Mouse (Mus musculus): Measurements from ENCODE around the gene Wfdc11. TPM values are rescaled to one million over a fixed set of nuclear protein-coding genes. Genes with fewer than 3 reads are reported as not detected.
"Not testable (repeated sequence)": the region's sequence is repeated elsewhere in the genome, so short reads cannot be mapped to it uniquely, and the experiment has no call there.

Wfdc11 gene
- polyA plus RNA-seq, 1 experiment from 2014 or later = not detected

DNA sequence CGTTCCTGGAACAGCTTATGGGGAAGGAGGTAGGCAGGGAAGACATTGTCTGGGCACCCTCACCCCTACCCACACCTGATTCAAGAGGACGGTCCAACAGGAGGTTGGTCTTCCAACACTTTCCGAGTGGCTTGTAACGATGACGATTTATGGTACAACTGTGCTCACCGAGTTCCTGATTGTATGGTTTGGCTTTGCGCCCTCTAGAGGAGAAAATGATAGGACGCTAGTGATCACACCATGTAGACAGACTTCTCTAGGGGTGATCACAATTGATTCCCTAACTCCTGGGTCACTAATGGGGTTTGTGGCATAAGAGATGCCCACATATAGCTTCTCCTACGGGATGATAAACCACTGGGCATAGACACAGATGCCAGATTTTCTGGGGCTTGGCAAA lies 38.6 kb downstream of the Wfdc11 start:
- ATAC-seq (ENCODE audit: insufficient number of reproducible peaks, insufficient read depth, low FRiP score, low TSS enrichment) = no peak
- Histone ChIP-seq H3K9me3 (no peaks in the 10 kb centered on the region), H3K4me1 (no peaks in the 10 kb centered on the region), H3K4me3 (no peak overlapping the region), H3K27ac (no peak overlapping the region), H3K4me2 (replicated peaks) (no peak overlapping the region), H3K9ac (no peak overlapping the region), H3K36me3 (no peaks in the 10 kb centered on the region), H3K27me3 (no peaks in the 10 kb centered on the region)
- WGBS = 79% methylated on average over 9 of the region's 9 CpGs

DNA sequence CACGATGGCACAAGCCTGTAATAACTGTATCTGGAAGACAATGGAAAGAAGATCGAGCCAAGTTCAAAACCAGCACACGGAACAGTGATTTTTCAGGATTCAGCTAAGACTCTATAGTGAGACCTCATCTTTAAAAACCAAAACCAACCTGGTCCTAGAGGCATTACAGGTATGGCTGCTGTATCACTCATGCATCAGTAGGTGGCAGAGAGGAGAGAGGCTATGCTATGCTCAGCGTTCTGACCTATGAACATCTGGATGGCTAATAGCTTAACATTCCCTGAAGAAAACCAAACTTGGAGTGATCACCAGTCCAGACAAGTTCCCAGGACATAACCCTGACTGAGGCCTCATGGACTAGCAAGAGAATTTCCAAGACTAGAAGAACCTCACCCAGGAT lies 52.1 kb downstream of the Wfdc11 start:
- H3K9me3 ChIP-seq = no peaks in the 10 kb centered on the region
- no peak overlapping the region for H3K4me3 ChIP-seq
- ATAC-seq (ENCODE audit: insufficient number of reproducible peaks, insufficient read depth, low FRiP score, low TSS enrichment) = no peak
- WGBS = 79% methylated on average over 4 of the region's 4 CpGs
- H3K4me2 ChIP-seq (replicated peaks) = no peak overlapping the region
- no peaks in the 10 kb centered on the region for H3K27me3 ChIP-seq
- no peak overlapping the region for H3K9ac ChIP-seq
- no peaks in the 10 kb centered on the region for H3K36me3 ChIP-seq
- H3K4me1 ChIP-seq = no peaks in the 10 kb centered on the region
- H3K27ac ChIP-seq = no peak overlapping the region

DNA sequence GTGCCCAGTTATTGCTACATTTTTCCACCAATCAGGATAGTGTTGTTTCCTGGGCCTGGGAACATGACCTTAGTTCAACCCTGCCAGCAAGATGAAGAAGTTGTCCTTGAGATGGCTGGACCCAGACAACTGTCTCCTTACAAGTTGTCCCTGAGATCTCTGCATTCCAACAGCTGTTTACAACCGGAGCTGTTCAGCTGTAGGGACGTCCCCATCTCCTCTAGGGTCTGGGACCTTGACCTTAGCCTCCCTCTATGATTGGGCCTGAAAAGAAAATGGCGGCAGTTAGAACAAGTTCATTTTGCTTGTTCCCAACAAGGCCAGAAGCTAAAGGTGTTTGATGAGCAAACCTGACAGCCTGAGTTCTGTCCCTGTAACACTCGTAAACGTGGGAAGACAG lies 54.8 kb downstream of the Wfdc11 start:
- no peaks in the 10 kb centered on the region for H3K9me3 ChIP-seq
- no peaks in the 10 kb centered on the region for H3K27me3 ChIP-seq
- H3K36me3 ChIP-seq = no peaks in the 10 kb centered on the region
- ATAC-seq (ENCODE audit: insufficient number of reproducible peaks, insufficient read depth, low FRiP score, low TSS enrichment) = no peak
- 71% methylated on average over 5 of the region's 5 CpGs for WGBS
- no peaks in the 10 kb centered on the region for H3K4me1 ChIP-seq
- no peak overlapping the region for H3K4me3 ChIP-seq
- no peak overlapping the region for H3K27ac ChIP-seq
- no peak overlapping the region for H3K4me2 ChIP-seq (replicated peaks)
- no peak overlapping the region for H3K9ac ChIP-seq

DNA sequence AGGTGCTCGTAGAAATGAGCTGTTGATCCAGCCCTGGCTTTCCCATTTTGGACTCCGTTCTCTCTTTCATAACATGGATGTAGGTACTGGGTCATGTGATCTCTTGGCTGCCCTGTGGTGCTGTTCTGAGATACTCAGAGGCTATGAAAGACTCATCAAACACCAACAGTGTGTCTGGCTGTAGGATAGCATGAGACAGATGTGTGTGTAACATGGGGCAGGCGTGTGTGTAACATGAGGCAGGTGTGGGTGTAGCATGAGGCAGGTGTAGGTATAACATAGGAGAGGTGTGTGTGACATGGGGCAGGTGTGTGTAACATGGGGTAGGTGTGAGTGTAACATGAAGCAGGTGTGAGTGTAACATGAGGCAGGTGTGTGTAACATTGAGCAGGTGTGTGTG lies 58.5 kb downstream of the Wfdc11 start:
- H3K9me3 ChIP-seq = no peaks in the 10 kb centered on the region
- no peak overlapping the region for H3K27ac ChIP-seq
- H3K9ac ChIP-seq = no peak overlapping the region
- no peak overlapping the region for H3K4me3 ChIP-seq
- ATAC-seq (ENCODE audit: insufficient number of reproducible peaks, insufficient read depth, low FRiP score, low TSS enrichment) = no peak
- no peaks in the 10 kb centered on the region for H3K27me3 ChIP-seq
- H3K4me1 ChIP-seq = peaks cover 6% of the 10 kb centered on the region; the same call in 1 of the 2 replicates
- H3K4me2 ChIP-seq (replicated peaks) = no peak overlapping the region
- H3K36me3 ChIP-seq = no peaks in the 10 kb centered on the region
- 91% methylated on average over 3 of the region's 3 CpGs for WGBS

DNA sequence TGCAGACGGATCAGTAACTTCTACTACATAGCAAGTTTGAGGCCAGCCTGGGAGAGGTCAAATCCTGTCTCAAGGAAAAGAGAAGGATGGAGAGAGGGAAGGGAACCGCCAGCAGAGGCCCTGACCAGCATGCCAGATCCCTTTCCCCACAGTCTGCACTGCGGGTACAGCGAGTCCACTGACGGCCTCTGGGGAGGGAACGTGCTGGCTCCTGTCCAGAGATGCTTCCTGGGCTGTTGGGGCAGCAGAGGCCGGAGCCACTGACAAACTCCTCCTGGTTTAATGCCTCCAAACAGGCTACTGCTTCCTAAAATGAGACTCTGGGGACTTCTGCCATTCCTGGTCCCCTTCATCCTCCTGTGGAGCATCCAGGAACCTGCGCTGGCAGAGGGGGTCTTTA lies 60.4 kb downstream of the Wfdc11 start, which contains the start of the genes Wfdc6b and Wfdc8:
Gene Wfdc6b (plus strand): TSS at position 52 of the 400 bp plus-strand sequence.
Gene Wfdc8 (minus strand): TSS at position 156 of the 400 bp plus-strand sequence.
- H3K4me3 ChIP-seq; H3K4me2 ChIP-seq (replicated peaks); H3K4me1 ChIP-seq; H3K27ac ChIP-seq; H3K9ac ChIP-seq; H3K27me3 ChIP-seq; H3K9me3 ChIP-seq; ATAC-seq (ENCODE audit: insufficient number of reproducible peaks, insufficient read depth, low FRiP score, low TSS enrichment); H3K36me3 ChIP-seq: not testable (repeated sequence)
- 61% methylated on average over 8 of the region's 8 CpGs for WGBS

Other genes with a start within 250 kb of the Wfdc11 start
- 42.6 and 44.4 TPM in 2 replicates for gene Sdc4, start 230.2 kb downstream of the Wfdc11 start, polyA plus RNA-seq (2016; fragmentation: Nextera tagmentation; extraction: Ambion mirVana)
- gene Sys1, start 217.1 kb downstream of the Wfdc11 start, polyA plus RNA-seq (2016; fragmentation: Nextera tagmentation; extraction: Ambion mirVana) = 65.4 and 66.8 TPM in 2 replicates
- gene Gm20458, start 213.1 kb downstream of the Wfdc11 start, polyA plus RNA-seq (2016; fragmentation: Nextera tagmentation; extraction: Ambion mirVana) = 6.1 and 6.5 TPM in 2 replicates
- gene Trp53tg5, start 200.4 kb downstream of the Wfdc11 start, polyA plus RNA-seq (2016; fragmentation: Nextera tagmentation; extraction: Ambion mirVana) = not detected in 2 replicates
- 1.7 and 2.2 TPM in 2 replicates for gene Dbndd2, start 188.0 kb downstream of the Wfdc11 start, polyA plus RNA-seq (2016; fragmentation: Nextera tagmentation; extraction: Ambion mirVana)
- 36.7 and 37.7 TPM in 2 replicates for gene Pigt, start 176.6 kb downstream of the Wfdc11 start, polyA plus RNA-seq (2016; fragmentation: Nextera tagmentation; extraction: Ambion mirVana)
- gene Wfdc2, start 111.7 kb downstream of the Wfdc11 start, polyA plus RNA-seq (2016; fragmentation: Nextera tagmentation; extraction: Ambion mirVana) = 49.9 and 59.6 TPM in 2 replicates
- gene Spint3, start 100.6 kb downstream of the Wfdc11 start, polyA plus RNA-seq (2016; fragmentation: Nextera tagmentation; extraction: Ambion mirVana) = not detected in 2 replicates
- gene Wfdc6a, start 88.6 kb downstream of the Wfdc11 start, polyA plus RNA-seq (2016; fragmentation: Nextera tagmentation; extraction: Ambion mirVana) = not detected in 2 replicates
- gene Eppin, start 80.5 kb downstream of the Wfdc11 start, polyA plus RNA-seq (2016; fragmentation: Nextera tagmentation; extraction: Ambion mirVana) = not detected in 2 replicates
- gene Wfdc6b, start 60.6 kb downstream of the Wfdc11 start, polyA plus RNA-seq (2016; fragmentation: Nextera tagmentation; extraction: Ambion mirVana) = not detected in 2 replicates
- gene Wfdc8, start 60.5 kb downstream of the Wfdc11 start, polyA plus RNA-seq (2016; fragmentation: Nextera tagmentation; extraction: Ambion mirVana) = not detected in 2 replicates
- not detected in 2 replicates for gene Wfdc16, start 35.3 kb downstream of the Wfdc11 start, polyA plus RNA-seq (2016; fragmentation: Nextera tagmentation; extraction: Ambion mirVana)
- not detected in 2 replicates for gene Wfdc10, start 18.0 kb downstream of the Wfdc11 start, polyA plus RNA-seq (2016; fragmentation: Nextera tagmentation; extraction: Ambion mirVana)
- gene Wfdc9, start 17.5 kb downstream of the Wfdc11 start, polyA plus RNA-seq (2016; fragmentation: Nextera tagmentation; extraction: Ambion mirVana) = not detected in 2 replicates
- gene Wfdc13, start 11.0 kb upstream of the Wfdc11 start, polyA plus RNA-seq (2016; fragmentation: Nextera tagmentation; extraction: Ambion mirVana) = 0.45 TPM in 1 of 2 replicates, not detected in the other
- not detected in 2 replicates for gene Spint4, start 24.4 kb upstream of the Wfdc11 start, polyA plus RNA-seq (2016; fragmentation: Nextera tagmentation; extraction: Ambion mirVana)
- gene Spint5, start 41.2 kb upstream of the Wfdc11 start, polyA plus RNA-seq (2016; fragmentation: Nextera tagmentation; extraction: Ambion mirVana) = not detected in 2 replicates
- gene Wfdc3, start 71.8 kb upstream of the Wfdc11 start, polyA plus RNA-seq (2016; fragmentation: Nextera tagmentation; extraction: Ambion mirVana) = 0.72 and 1.3 TPM in 2 replicates
- gene Dnttip1, start 71.9 kb upstream of the Wfdc11 start, polyA plus RNA-seq (2016; fragmentation: Nextera tagmentation; extraction: Ambion mirVana) = 92.5 and 97.1 TPM in 2 replicates
- gene Ube2c, start 95.8 kb upstream of the Wfdc11 start, polyA plus RNA-seq (2016; fragmentation: Nextera tagmentation; extraction: Ambion mirVana) = 472 and 488 TPM in 2 replicates
- gene Tnnc2, start 105.9 kb upstream of the Wfdc11 start, polyA plus RNA-seq (2016; fragmentation: Nextera tagmentation; extraction: Ambion mirVana) = 31.7 and 40.6 TPM in 2 replicates
- 18.3 and 19.6 TPM in 2 replicates for gene Snx21, start 111.7 kb upstream of the Wfdc11 start, polyA plus RNA-seq (2016; fragmentation: Nextera tagmentation; extraction: Ambion mirVana)
- 16.8 and 16.9 TPM in 2 replicates for gene Acot8, start 130.8 kb upstream of the Wfdc11 start, polyA plus RNA-seq (2016; fragmentation: Nextera tagmentation; extraction: Ambion mirVana)
- 9.0 and 9.5 TPM in 2 replicates for gene Zswim3, start 131.0 kb upstream of the Wfdc11 start, polyA plus RNA-seq (2016; fragmentation: Nextera tagmentation; extraction: Ambion mirVana)
- gene Zswim1, start 148.6 kb upstream of the Wfdc11 start, polyA plus RNA-seq (2016; fragmentation: Nextera tagmentation; extraction: Ambion mirVana) = 17.9 and 20.8 TPM in 2 replicates
- 0.22 TPM in 1 of 2 replicates, not detected in the other for gene Spata25, start 154.4 kb upstream of the Wfdc11 start, polyA plus RNA-seq (2016; fragmentation: Nextera tagmentation; extraction: Ambion mirVana)
- gene Ctsa, start 158.8 kb upstream of the Wfdc11 start, polyA plus RNA-seq (2016; fragmentation: Nextera tagmentation; extraction: Ambion mirVana) = 120 and 124 TPM in 2 replicates
- 6.7 and 7.4 TPM in 2 replicates for gene Neurl2, start 159.4 kb upstream of the Wfdc11 start, polyA plus RNA-seq (2016; fragmentation: Nextera tagmentation; extraction: Ambion mirVana)
- 57.8 and 59.4 TPM in 2 replicates for gene Pltp, start 183.6 kb upstream of the Wfdc11 start, polyA plus RNA-seq (2016; fragmentation: Nextera tagmentation; extraction: Ambion mirVana)
- 83.0 and 89.9 TPM in 2 replicates for gene Pcif1, start 205.2 kb upstream of the Wfdc11 start, polyA plus RNA-seq (2016; fragmentation: Nextera tagmentation; extraction: Ambion mirVana)
- 16.9 and 17.4 TPM in 2 replicates for gene Zfp335, start 237.7 kb upstream of the Wfdc11 start, polyA plus RNA-seq (2016; fragmentation: Nextera tagmentation; extraction: Ambion mirVana)

All from embryonic facial prominence, embryonic 12.5 days (tissue).